Mouse (Mus musculus) limb, embryonic 13.5 days (tissue): Measurements from ENCODE around the gene Rpl3. TPM values are rescaled to one million over a fixed set of nuclear protein-coding genes. Genes with fewer than 3 reads are reported as not detected.

Source experiments
- ATAC-seq: fragments of 200-750 bp; cut with Nextera tagmentation; 2 replicates; pipeline ENCODE4 v1.8.0; 2017; ENCODE audit warnings: low read depth, moderate number of reproducible peaks, moderate TSS enrichment; ENCODE audit not compliant: low FRiP score
- H3K27ac ChIP-seq: fragments of 300-500 bp; sonication (generic); 2 replicates; pipeline ENCODE4 v1.5.1; 2015; ENCODE audit warnings: inconsistent platforms, mild to moderate bottlenecking, moderate library complexity
- H3K27me3 ChIP-seq: fragments of 300-500 bp; sonication (generic); 2 replicates; pipeline ENCODE4 v1.6.1; 2015; ENCODE audit warnings: mild to moderate bottlenecking, inconsistent platforms
- H3K36me3 ChIP-seq: fragments of 300-500 bp; sonication (generic); 2 replicates; pipeline ENCODE4 v1.6.1; 2015; ENCODE audit warnings: inconsistent platforms, mild to moderate bottlenecking, moderate library complexity
- H3K4me1 ChIP-seq: fragments of 300-500 bp; sonication (generic); 2 replicates; pipeline ENCODE4 v1.6.1; 2015; ENCODE audit warnings: inconsistent platforms
- H3K4me2 ChIP-seq: fragments of 300-500 bp; sonication (generic); replicated peaks from 2 replicates; pipeline ENCODE4 v1.6.1; 2015; ENCODE audit warnings: inconsistent platforms, mild to moderate bottlenecking, moderate library complexity
- H3K4me3 ChIP-seq: fragments of 300-500 bp; sonication (generic); 2 replicates; pipeline ENCODE4 v1.5.1; 2015; ENCODE audit warnings: moderate library complexity, mild to moderate bottlenecking, inconsistent platforms
- H3K9ac ChIP-seq: fragments of 300-500 bp; sonication (generic); 2 replicates; pipeline ENCODE4 v1.6.1; 2015; ENCODE audit warnings: mild to moderate bottlenecking, inconsistent platforms
- H3K9me3 ChIP-seq: fragments of 300-500 bp; sonication (generic); 2 replicates; pipeline ENCODE4 v1.6.1; 2016; ENCODE audit warnings: inconsistent platforms
- WGBS: fragments of 180-500 bp; shearing (Covaris S2); methylation state at CpG from one replicate; pipeline ENCODE4 v1.1.7; 2015; 5-methylcytosine and 5-hydroxymethylcytosine counted together
- polyA plus RNA-seq: library from polyadenylated mRNA; unstranded; fragments of >200 nt; fragmentation: Nextera tagmentation; extraction: Ambion mirVana; gene quantifications from 2 replicates; pipeline ENCODE4 v1.2.1, GENCODE M21; 2015

Rpl3 gene
- polyA plus RNA-seq, 1 experiment from 2014 or later, result 1,057 TPM

- peaks cover 21% of the 10 kb centered on the region for H3K4me1 ChIP-seq
- no peaks in the 10 kb centered on the region for H3K27me3 ChIP-seq
- ATAC-seq, result no peak
- H3K4me2 ChIP-seq, result no peak overlapping the region
- peaks cover 14% of the 10 kb centered on the region for H3K36me3 ChIP-seq
- H3K27ac ChIP-seq, result no peak overlapping the region
- no peak overlapping the region for H3K9ac ChIP-seq
- no peak overlapping the region for H3K4me3 ChIP-seq
- H3K9me3 ChIP-seq, result no peaks in the 10 kb centered on the region
- 81% methylated on average over 7 of the region's 7 CpGs for WGBS
Observed at GRCm38 (mm10) chr15:80072579-80073255, 19.0 kb downstream of the Rpl3 start.

- H3K4me3 ChIP-seq, result no peak overlapping the region
- WGBS, result 40% methylated on average over 9 of the region's 9 CpGs
- no peak overlapping the region for H3K9ac ChIP-seq
- H3K36me3 ChIP-seq, result peaks cover 7% of the 10 kb centered on the region
- ATAC-seq, result no peak
- H3K9me3 ChIP-seq, result no peaks in the 10 kb centered on the region
- H3K27me3 ChIP-seq, result no peaks in the 10 kb centered on the region
- H3K4me2 ChIP-seq, result no peak overlapping the region
- H3K4me1 ChIP-seq, result peaks cover 26% of the 10 kb centered on the region
- no peak overlapping the region for H3K27ac ChIP-seq
Observed at GRCm38 (mm10) chr15:80071951-80072437, 19.7 kb downstream of the Rpl3 start.

GRCm38 (mm10) chr15:80070095-80070644 lies 21.5 kb downstream of the Rpl3 start:
- Histone ChIP-seq H3K4me1 (peaks cover 14% of the 10 kb centered on the region), H3K9me3 (no peaks in the 10 kb centered on the region), H3K4me3 (no peak overlapping the region), H3K4me2 (no peak overlapping the region), H3K27me3 (no peaks in the 10 kb centered on the region), H3K9ac (no peak overlapping the region; the same call in 1 of the 2 replicates), H3K36me3 (no peaks in the 10 kb centered on the region), H3K27ac (no peak overlapping the region)
- 57% methylated on average over 8 of the region's 8 CpGs for WGBS
- ATAC-seq, result no peak

GRCm38 (mm10) chr15:80069171-80069570 lies 22.5 kb downstream of the Rpl3 start:
- Histone ChIP-seq H3K4me2 (no peak overlapping the region), H3K4me1 (peaks cover 14% of the 10 kb centered on the region), H3K36me3 (no peaks in the 10 kb centered on the region), H3K9me3 (no peaks in the 10 kb centered on the region), H3K27ac (no peak overlapping the region), H3K27me3 (no peaks in the 10 kb centered on the region), H3K9ac (no peak overlapping the region), H3K4me3 (no peak overlapping the region)
- WGBS, result 48% methylated on average over 4 of the region's 4 CpGs
- no peak for ATAC-seq

- H3K36me3 ChIP-seq, result no peaks in the 10 kb centered on the region
- no peaks in the 10 kb centered on the region for H3K27me3 ChIP-seq
- no peak for ATAC-seq
- no peak overlapping the region for H3K4me2 ChIP-seq
- H3K4me3 ChIP-seq, result no peak overlapping the region
- H3K9ac ChIP-seq, result no peak overlapping the region
- peaks cover 27% of the 10 kb centered on the region for H3K4me1 ChIP-seq
- H3K27ac ChIP-seq, result no peak overlapping the region
- WGBS, result 50% methylated on average over 3 of the region's 3 CpGs
- H3K9me3 ChIP-seq, result no peaks in the 10 kb centered on the region
Observed at GRCm38 (mm10) chr15:80066538-80066937, 25.1 kb downstream of the Rpl3 start.

- Histone ChIP-seq H3K9ac (no peak overlapping the region), H3K4me3 (no peak overlapping the region), H3K4me2 (no peak overlapping the region), H3K36me3 (no peaks in the 10 kb centered on the region), H3K27me3 (no peaks in the 10 kb centered on the region), H3K4me1 (peaks cover 27% of the 10 kb centered on the region), H3K27ac (no peak overlapping the region), H3K9me3 (no peaks in the 10 kb centered on the region)
- WGBS, result 12% methylated on average over 13 of the region's 13 CpGs
- no peak for ATAC-seq
Observed at GRCm38 (mm10) chr15:80065414-80065813, 26.3 kb downstream of the Rpl3 start.

- H3K27me3 ChIP-seq, result no peaks in the 10 kb centered on the region
- H3K4me1 ChIP-seq, result peaks cover 23% of the 10 kb centered on the region
- H3K9ac ChIP-seq, result no peak overlapping the region
- H3K9me3 ChIP-seq, result no peaks in the 10 kb centered on the region
- no peak overlapping the region for H3K27ac ChIP-seq
- WGBS, result 59% methylated on average over 5 of the region's 5 CpGs
- H3K4me3 ChIP-seq, result no peak overlapping the region
- H3K4me2 ChIP-seq, result no peak overlapping the region
- no peak for ATAC-seq
- H3K36me3 ChIP-seq, result no peaks in the 10 kb centered on the region
Observed at GRCm38 (mm10) chr15:80064965-80065364, 26.7 kb downstream of the Rpl3 start.

- Histone ChIP-seq H3K36me3 (no peaks in the 10 kb centered on the region), H3K27me3 (no peaks in the 10 kb centered on the region), H3K4me2 (no peak overlapping the region), H3K9me3 (no peaks in the 10 kb centered on the region), H3K4me3 (no peak overlapping the region), H3K27ac (no peak overlapping the region; the same call in 1 of the 2 replicates), H3K4me1 (peaks cover 22% of the 10 kb centered on the region), H3K9ac (no peak overlapping the region)
- WGBS, result 31% methylated on average over 5 of the region's 5 CpGs
- no peak for ATAC-seq
Observed at GRCm38 (mm10) chr15:80062821-80063220, 28.8 kb downstream of the Rpl3 start.

- Histone ChIP-seq H3K27me3 (no peaks in the 10 kb centered on the region), H3K4me2 (no peak overlapping the region), H3K9ac (no peak overlapping the region), H3K27ac (no peak overlapping the region), H3K9me3 (no peaks in the 10 kb centered on the region), H3K4me1 (peaks cover 19% of the 10 kb centered on the region), H3K36me3 (no peaks in the 10 kb centered on the region), H3K4me3 (no peak overlapping the region)
- no peak for ATAC-seq
- 57% methylated on average over 8 of the region's 9 CpGs for WGBS
Observed at GRCm38 (mm10) chr15:80062339-80062738, 29.3 kb downstream of the Rpl3 start.

- Histone ChIP-seq H3K4me2 (no peak overlapping the region), H3K27me3 (no peaks in the 10 kb centered on the region), H3K9ac (no peak overlapping the region), H3K4me3 (no peak overlapping the region), H3K4me1 (peaks cover 17% of the 10 kb centered on the region), H3K27ac (no peak overlapping the region), H3K9me3 (no peaks in the 10 kb centered on the region), H3K36me3 (no peaks in the 10 kb centered on the region)
- no peak for ATAC-seq
- WGBS, result 88% methylated on average over 4 of the region's 4 CpGs
Observed at GRCm38 (mm10) chr15:80061071-80061550, 30.6 kb downstream of the Rpl3 start.

- no peaks in the 10 kb centered on the region for H3K9me3 ChIP-seq
- H3K9ac ChIP-seq, result no peak overlapping the region
- WGBS, result 88% methylated on average over 8 of the region's 8 CpGs
Observed at GRCm38 (mm10) chr15:80060356-80061070, 31.2 kb downstream of the Rpl3 start.

GRCm38 (mm10) chr15:80059606-80060005 lies 32.1 kb downstream of the Rpl3 start:
- Histone ChIP-seq H3K4me3 (no peak overlapping the region), H3K27me3 (no peaks in the 10 kb centered on the region), H3K36me3 (no peaks in the 10 kb centered on the region), H3K4me2 (no peak overlapping the region), H3K27ac (no peak overlapping the region), H3K4me1 (peaks cover 17% of the 10 kb centered on the region), H3K9me3 (no peaks in the 10 kb centered on the region), H3K9ac (no peak overlapping the region)
- WGBS, result 58% methylated on average over 7 of the region's 7 CpGs
- no peak for ATAC-seq

More at GRCm38 (mm10) chr15:80060356-80061070, 31.2 kb downstream of the Rpl3 start:
- Histone ChIP-seq H3K4me1 (peaks cover 17% of the 10 kb centered on the region), H3K4me3 (no peak overlapping the region), H3K36me3 (no peaks in the 10 kb centered on the region), H3K27ac (no peak overlapping the region), H3K4me2 (no peak overlapping the region), H3K27me3 (no peaks in the 10 kb centered on the region)
- no peak for ATAC-seq
